Mouse (Mus musculus) small intestine, adult 2 months (tissue): ENCODE results near the gene Pcgf5.

Experiments
- CTCF ChIP-seq: fragments of 200-500 bp; IDR thresholded peaks from 2 replicates; pipeline ENCODE4 v1.5.1; 2012; ENCODE audit warnings: low read depth, mild to moderate bottlenecking, control low read depth, inconsistent platforms, low read length, moderate library complexity, mixed read lengths; ENCODE audit not compliant: insufficient replicate concordance, insufficient read length; ENCODE audit errors: extremely low read depth
- POLR2A ChIP-seq: fragments of 200-500 bp; IDR thresholded peaks from 2 replicates; pipeline ENCODE4 v1.6.1; 2012; ENCODE audit warnings: low read depth, mild to moderate bottlenecking, control low read depth, inconsistent platforms, low read length, moderate library complexity

GRCm38 (mm10) chr19:36321066-36321465, 27.0 kb upstream of the Pcgf5 start:
- TF ChIP-seq CTCF (no peak), POLR2A (no peak)
